Mouse (Mus musculus) cerebellum, adult 2 months (tissue): Measurements from ENCODE around the gene Lgmn.

Experiments used
- CTCF ChIP-seq: fragments of 200-500 bp; IDR thresholded peaks from 2 replicates; pipeline ENCODE4 v1.5.1; 2011; ENCODE audit warnings: low read depth, mild to moderate bottlenecking, control low read depth, low read length, moderate library complexity, borderline replicate concordance; ENCODE audit not compliant: insufficient read depth
- POLR2A ChIP-seq: fragments of 200-500 bp; IDR thresholded peaks from 2 replicates; pipeline ENCODE4 v1.6.1; 2011; ENCODE audit warnings: low read length, control low read depth, borderline replicate concordance; ENCODE audit not compliant: insufficient read depth

DNA sequence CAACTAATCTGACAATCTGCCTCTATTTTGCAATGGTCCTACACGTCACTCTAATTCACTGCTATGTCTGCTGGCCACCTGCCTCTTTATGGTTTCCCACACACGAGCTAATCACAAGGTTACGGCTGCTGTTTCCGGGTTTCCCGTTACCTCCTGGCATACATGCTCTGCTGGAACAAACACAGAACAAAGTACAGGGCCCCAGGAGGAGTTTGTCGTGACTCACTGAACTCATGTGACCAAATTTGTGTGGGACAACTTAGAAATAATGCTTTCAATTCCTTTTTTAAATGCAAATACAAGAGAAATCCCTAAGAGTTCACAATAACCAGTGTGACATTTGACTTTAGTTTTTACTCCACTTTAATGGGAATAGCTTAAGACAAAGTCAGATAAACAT, 14.0 kb upstream of the Lgmn start:
- no peak for TF ChIP-seq CTCF
- TF ChIP-seq POLR2A = no peak
